Mouse (Mus musculus): ENCODE results near the gene Cntf. TPM values are rescaled to one million over a fixed set of nuclear protein-coding genes. Genes with fewer than 3 reads are reported as not detected.

Gene Cntf
- polyA plus RNA-seq (2012; rRNA removed) = 2.4 and 3.9 TPM in 2 replicates

- TF ChIP-seq CTCF (IDR thresholded peaks at IDR 0.05; ENCODE audit: borderline replicate concordance, extremely low read depth, insufficient read depth, insufficient read length) (no peak), POLR2A (IDR thresholded peaks at IDR 0.05; ENCODE audit: borderline replicate concordance, extremely low read depth, insufficient read depth, insufficient read length, poor library complexity, severe bottlenecking) (no peak)
- DNase-seq (ENCODE audit: low read depth) = no peak
These were observed at the start of gene Cntf for GRCm38 (mm10) chr19:12765308-12765707. Gene Cntf (minus strand): TSS chr19:12765632.

- no peak for TF ChIP-seq POLR2A (IDR thresholded peaks at IDR 0.05; ENCODE audit: borderline replicate concordance, extremely low read depth, insufficient read depth, insufficient read length, poor library complexity, severe bottlenecking)
- no peak for TF ChIP-seq CTCF (IDR thresholded peaks at IDR 0.05; ENCODE audit: borderline replicate concordance, extremely low read depth, insufficient read depth, insufficient read length)
- DNase-seq (ENCODE audit: low read depth) = no peak
These were observed 48.5 kb upstream of the Cntf start for GRCm38 (mm10) chr19:12813883-12814282.

GRCm38 (mm10) chr19:12812644-12813364 is 47.4 kb upstream of the Cntf start:
- TF ChIP-seq CTCF (IDR thresholded peaks at IDR 0.05; ENCODE audit: borderline replicate concordance, extremely low read depth, insufficient read depth, insufficient read length) = no peak
- TF ChIP-seq POLR2A (IDR thresholded peaks at IDR 0.05; ENCODE audit: borderline replicate concordance, extremely low read depth, insufficient read depth, insufficient read length, poor library complexity, severe bottlenecking) = no peak
- DNase-seq (ENCODE audit: low read depth) = no peak

- DNase-seq (ENCODE audit: low read depth) = no peak
- TF ChIP-seq CTCF (IDR thresholded peaks at IDR 0.05; ENCODE audit: borderline replicate concordance, extremely low read depth, insufficient read depth, insufficient read length) (no peak), POLR2A (IDR thresholded peaks at IDR 0.05; ENCODE audit: borderline replicate concordance, extremely low read depth, insufficient read depth, insufficient read length, poor library complexity, severe bottlenecking) (no peak)
These were observed 40.8 kb upstream of the Cntf start for GRCm38 (mm10) chr19:12806214-12806613.

GRCm38 (mm10) chr19:12805730-12806129 is 40.3 kb upstream of the Cntf start:
- DNase-seq (ENCODE audit: low read depth) = no peak
- no peak for TF ChIP-seq CTCF (IDR thresholded peaks at IDR 0.05; ENCODE audit: borderline replicate concordance, extremely low read depth, insufficient read depth, insufficient read length)
- TF ChIP-seq POLR2A (IDR thresholded peaks at IDR 0.05; ENCODE audit: borderline replicate concordance, extremely low read depth, insufficient read depth, insufficient read length, poor library complexity, severe bottlenecking) = no peak

GRCm38 (mm10) chr19:12804237-12804636 is 38.8 kb upstream of the Cntf start:
- DNase-seq (ENCODE audit: low read depth) = no peak
- TF ChIP-seq CTCF (IDR thresholded peaks at IDR 0.05; ENCODE audit: borderline replicate concordance, extremely low read depth, insufficient read depth, insufficient read length) (no peak), POLR2A (IDR thresholded peaks at IDR 0.05; ENCODE audit: borderline replicate concordance, extremely low read depth, insufficient read depth, insufficient read length, poor library complexity, severe bottlenecking) (no peak)

GRCm38 (mm10) chr19:12802830-12803229 is 37.4 kb upstream of the Cntf start:
- no peak for TF ChIP-seq CTCF (IDR thresholded peaks at IDR 0.05; ENCODE audit: borderline replicate concordance, extremely low read depth, insufficient read depth, insufficient read length)
- TF ChIP-seq POLR2A (IDR thresholded peaks at IDR 0.05; ENCODE audit: borderline replicate concordance, extremely low read depth, insufficient read depth, insufficient read length, poor library complexity, severe bottlenecking) = no peak
- no peak for DNase-seq (ENCODE audit: low read depth)

- no peak for DNase-seq (ENCODE audit: low read depth)
- no peak for TF ChIP-seq POLR2A (IDR thresholded peaks at IDR 0.05; ENCODE audit: borderline replicate concordance, extremely low read depth, insufficient read depth, insufficient read length, poor library complexity, severe bottlenecking)
- TF ChIP-seq CTCF (IDR thresholded peaks at IDR 0.05; ENCODE audit: borderline replicate concordance, extremely low read depth, insufficient read depth, insufficient read length) = no peak
These were observed 35.6 kb upstream of the Cntf start for GRCm38 (mm10) chr19:12801046-12801445.

GRCm38 (mm10) chr19:12800621-12801020 is 35.2 kb upstream of the Cntf start:
- TF ChIP-seq CTCF (IDR thresholded peaks at IDR 0.05; ENCODE audit: borderline replicate concordance, extremely low read depth, insufficient read depth, insufficient read length) = no peak
- TF ChIP-seq POLR2A (IDR thresholded peaks at IDR 0.05; ENCODE audit: borderline replicate concordance, extremely low read depth, insufficient read depth, insufficient read length, poor library complexity, severe bottlenecking) = no peak
- no peak for DNase-seq (ENCODE audit: low read depth)

- no peak for DNase-seq (ENCODE audit: low read depth)
- TF ChIP-seq POLR2A (IDR thresholded peaks at IDR 0.05; ENCODE audit: borderline replicate concordance, extremely low read depth, insufficient read depth, insufficient read length, poor library complexity, severe bottlenecking) (no peak), CTCF (IDR thresholded peaks at IDR 0.05; ENCODE audit: borderline replicate concordance, extremely low read depth, insufficient read depth, insufficient read length) (no peak)
These were observed 33.6 kb upstream of the Cntf start for GRCm38 (mm10) chr19:12799081-12799480.

- TF ChIP-seq POLR2A (IDR thresholded peaks at IDR 0.05; ENCODE audit: borderline replicate concordance, extremely low read depth, insufficient read depth, insufficient read length, poor library complexity, severe bottlenecking) = no peak
- no peak for TF ChIP-seq CTCF (IDR thresholded peaks at IDR 0.05; ENCODE audit: borderline replicate concordance, extremely low read depth, insufficient read depth, insufficient read length)
- DNase-seq (ENCODE audit: low read depth) = no peak
These were observed 33.0 kb upstream of the Cntf start for GRCm38 (mm10) chr19:12798404-12798803.

- DNase-seq (ENCODE audit: low read depth) = peak; percentile 75
- TF ChIP-seq CTCF (IDR thresholded peaks at IDR 0.05; ENCODE audit: borderline replicate concordance, extremely low read depth, insufficient read depth, insufficient read length) = peak; percentile 23; the same call in 1 of the 2 replicates
- no peak for TF ChIP-seq POLR2A (IDR thresholded peaks at IDR 0.05; ENCODE audit: borderline replicate concordance, extremely low read depth, insufficient read depth, insufficient read length, poor library complexity, severe bottlenecking)
These were observed 31.6 kb upstream of the Cntf start for GRCm38 (mm10) chr19:12797071-12797470.
